Mouse (Mus musculus): ENCODE data around the gene Cryaa. TPM values are rescaled to one million over a fixed set of nuclear protein-coding genes. Genes with fewer than 3 reads are reported as not detected.

Gene Cryaa
- total and polyA plus RNA-seq, 3 experiments, result not detected

GRCm38 (mm10) chr17:31721637-31722036 is 44.0 kb downstream of the Cryaa start:
- H3K79me2 ChIP-seq (ENCODE audit: control insufficient read depth, insufficient read depth, low read length, poor library complexity), result no peaks in the 10 kb centered on the region
- peaks cover 0 to 4% of the 10 kb centered on the region in 2 experiments for H3K27me3 ChIP-seq (ENCODE audit: control insufficient read depth in 1 of 2, insufficient read depth in 2 of 2, low read length in 2 of 2)
- H3K9me3 ChIP-seq (replicated peaks; ENCODE audit: insufficient read depth, low read length), result no peaks in the 10 kb centered on the region
- DNase-seq (ENCODE audit: low read depth, low spot score), result no peak
- no peak for TF ChIP-seq GATA1 (IDR thresholded peaks at IDR 0.05; ENCODE audit: low read depth, low read length)
- TF ChIP-seq UBTF (IDR thresholded peaks at IDR 0.05; ENCODE audit: borderline replicate concordance, insufficient read depth, low read depth, low read length), result no peak
- no peak for TF ChIP-seq CHD2 (IDR thresholded peaks at IDR 0.05; ENCODE audit: low read length)
- TF ChIP-seq CTCF (IDR thresholded peaks at IDR 0.05 in 2 of 3, conservative IDR thresholded peaks at IDR 0.05 in 1 of 3; ENCODE audit: control insufficient read depth in 1 of 3, insufficient read depth in 1 of 3, low read depth in 2 of 3, low read length in 3 of 3, poor library complexity in 1 of 3, severe bottlenecking in 1 of 3), result no peak
- TF ChIP-seq MYB (IDR thresholded peaks at IDR 0.05; ENCODE audit: low read depth, low read length), result no peak
- TF ChIP-seq USF2 (IDR thresholded peaks at IDR 0.05; ENCODE audit: borderline replicate concordance in 1 of 2, insufficient read depth in 1 of 2, low read depth in 1 of 2, low read length in 2 of 2), result no peak
- no peak for TF ChIP-seq MAFK (IDR thresholded peaks at IDR 0.05; ENCODE audit: borderline replicate concordance, low read depth, low read length)
- TF ChIP-seq JUND (IDR thresholded peaks at IDR 0.05; ENCODE audit: low read depth, low read length), result no peak
- H3K4me1 ChIP-seq (ENCODE audit: control insufficient read depth in 1 of 2, insufficient read depth in 2 of 2, low read length in 2 of 2), result no peaks in the 10 kb centered on the region
- no peak overlapping the region for H3K9ac ChIP-seq (ENCODE audit: control insufficient read depth, low read depth, low read length, poor library complexity, severe bottlenecking)
- H3K36me3 ChIP-seq (ENCODE audit: control insufficient read depth in 1 of 2, insufficient read depth in 2 of 2, low read length in 2 of 2), result no peaks in the 10 kb centered on the region
- H3K4me3 ChIP-seq (ENCODE audit: control insufficient read depth in 1 of 2, insufficient read depth in 1 of 2, low read depth in 2 of 2, low read length in 2 of 2), result no peak overlapping the region
- no peak overlapping the region for H3K27ac ChIP-seq (ENCODE audit: control insufficient read depth, low read depth, low read length)

- Histone ChIP-seq H3K27me3 (ENCODE audit: control insufficient read depth in 1 of 2, insufficient read depth in 2 of 2, low read length in 2 of 2) (peaks cover 0 to 6% of the 10 kb centered on the region in 2 experiments), H3K9ac (ENCODE audit: control insufficient read depth, low read depth, low read length, poor library complexity, severe bottlenecking) (no peak overlapping the region), H3K79me2 (ENCODE audit: control insufficient read depth, insufficient read depth, low read length, poor library complexity) (no peaks in the 10 kb centered on the region), H3K36me3 (ENCODE audit: control insufficient read depth in 1 of 2, insufficient read depth in 2 of 2, low read length in 2 of 2) (no peaks in the 10 kb centered on the region), H3K4me1 (ENCODE audit: control insufficient read depth in 1 of 2, insufficient read depth in 2 of 2, low read length in 2 of 2) (no peaks in the 10 kb centered on the region), H3K9me3 (replicated peaks; ENCODE audit: insufficient read depth, low read length) (no peaks in the 10 kb centered on the region), H3K4me3 (ENCODE audit: control insufficient read depth in 1 of 2, insufficient read depth in 1 of 2, low read depth in 2 of 2, low read length in 2 of 2) (no peak overlapping the region), H3K27ac (ENCODE audit: control insufficient read depth, low read depth, low read length) (no peak overlapping the region)
- no peak for TF ChIP-seq ETS1 (IDR thresholded peaks at IDR 0.05; ENCODE audit: low read depth, low read length)
- no peak for TF ChIP-seq CHD1 (IDR thresholded peaks at IDR 0.05; ENCODE audit: low read depth, low read length)
- no peak for TF ChIP-seq MAFK (IDR thresholded peaks at IDR 0.05; ENCODE audit: borderline replicate concordance, low read depth, low read length)
- DNase-seq (ENCODE audit: low read depth, low spot score), result no peak
Measured at GRCm38 (mm10) chr17:31725366-31725765, 47.8 kb downstream of the Cryaa start.

GRCm38 (mm10) chr17:31726216-31726615 is 48.6 kb downstream of the Cryaa start:
- TF ChIP-seq MAFK (IDR thresholded peaks at IDR 0.05; ENCODE audit: borderline replicate concordance, low read depth, low read length) (no peak), JUND (IDR thresholded peaks at IDR 0.05; ENCODE audit: low read depth, low read length) (no peak), MYB (IDR thresholded peaks at IDR 0.05; ENCODE audit: low read depth, low read length) (no peak), ELF1 (IDR thresholded peaks at IDR 0.05; ENCODE audit: low read depth, low read length) (no peak), TCF12 (IDR thresholded peaks at IDR 0.05; ENCODE audit: low read depth, low read length) (no peak), RCOR1 (IDR thresholded peaks at IDR 0.05; ENCODE audit: low read depth, low read length) (no peak), NRF1 (IDR thresholded peaks at IDR 0.05; ENCODE audit: insufficient read depth, low read depth, low read length, poor library complexity, severe bottlenecking) (no peak), NELFE (IDR thresholded peaks at IDR 0.05; ENCODE audit: low read depth, low read length) (no peak), POLR2AphosphoS5 (IDR thresholded peaks at IDR 0.05; ENCODE audit: borderline replicate concordance, low read depth, low read length) (no peak), ETS1 (IDR thresholded peaks at IDR 0.05; ENCODE audit: low read depth, low read length) (no peak), HCFC1 (IDR thresholded peaks at IDR 0.05; ENCODE audit: low read depth, low read length) (no peak), USF1 (IDR thresholded peaks at IDR 0.05; ENCODE audit: low read depth, low read length) (no peak), ZNF384 (IDR thresholded peaks at IDR 0.05; ENCODE audit: low read depth, low read length) (no peak), MYC (IDR thresholded peaks at IDR 0.05; ENCODE audit: low read depth, low read length) (no peak), MAX (IDR thresholded peaks at IDR 0.05; ENCODE audit: low read length) (no peak), ZKSCAN1 (IDR thresholded peaks at IDR 0.05; ENCODE audit: low read depth, low read length) (no peak), SIN3A (IDR thresholded peaks at IDR 0.05; ENCODE audit: low read length) (no peak), E2F4 (IDR thresholded peaks at IDR 0.05; ENCODE audit: borderline replicate concordance, low read depth, low read length) (no peak), TBP (IDR thresholded peaks at IDR 0.05; ENCODE audit: low read depth, low read length) (no peak)
- no peak for DNase-seq (ENCODE audit: low read depth, low spot score)
- H3K79me2 ChIP-seq (ENCODE audit: control insufficient read depth, insufficient read depth, low read length, poor library complexity), result no peaks in the 10 kb centered on the region
- H3K27me3 ChIP-seq (ENCODE audit: control insufficient read depth in 1 of 2, insufficient read depth in 2 of 2, low read length in 2 of 2), result peaks cover 0 to 6% of the 10 kb centered on the region in 2 experiments; a peak in 3 of 4 replicates
- no peaks in the 10 kb centered on the region for H3K4me1 ChIP-seq (ENCODE audit: control insufficient read depth in 1 of 2, insufficient read depth in 2 of 2, low read length in 2 of 2)
- H3K4me3 ChIP-seq (ENCODE audit: control insufficient read depth in 1 of 2, insufficient read depth in 1 of 2, low read depth in 2 of 2, low read length in 2 of 2), result no peak overlapping the region
- no peak overlapping the region for H3K27ac ChIP-seq (ENCODE audit: control insufficient read depth, low read depth, low read length)
- no peak overlapping the region for H3K9ac ChIP-seq (ENCODE audit: control insufficient read depth, low read depth, low read length, poor library complexity, severe bottlenecking)
- H3K9me3 ChIP-seq (replicated peaks; ENCODE audit: insufficient read depth, low read length), result no peaks in the 10 kb centered on the region
- H3K36me3 ChIP-seq (ENCODE audit: control insufficient read depth in 1 of 2, insufficient read depth in 2 of 2, low read length in 2 of 2), result no peaks in the 10 kb centered on the region
